Mouse (Mus musculus): ENCODE results near the gene Uevld.

GRCm38 (mm10) chr7:46958853-46959252 lies 526 bp upstream of the Uevld start:
- TF ChIP-seq CTCF (IDR thresholded peaks at IDR 0.05; ENCODE audit: control insufficient read depth, insufficient read depth, low read length): no peak
- TF ChIP-seq POLR2A (IDR thresholded peaks at IDR 0.05; ENCODE audit: borderline replicate concordance, control insufficient read depth, low read depth, low read length): no peak
